Mouse (Mus musculus) CH12F3 (cell line): ENCODE measurements around the gene Hepacam2.

Experiments used
- in situ Hi-C: fragments of 300-500 bp; cut with MboI; formaldehyde crosslinking; loops from 2 replicates; pipeline ENCODE4 v1.14.3; 2020; ENCODE audit warnings: low sequenced_read_pairs

The Hepacam2 gene

DNA sequence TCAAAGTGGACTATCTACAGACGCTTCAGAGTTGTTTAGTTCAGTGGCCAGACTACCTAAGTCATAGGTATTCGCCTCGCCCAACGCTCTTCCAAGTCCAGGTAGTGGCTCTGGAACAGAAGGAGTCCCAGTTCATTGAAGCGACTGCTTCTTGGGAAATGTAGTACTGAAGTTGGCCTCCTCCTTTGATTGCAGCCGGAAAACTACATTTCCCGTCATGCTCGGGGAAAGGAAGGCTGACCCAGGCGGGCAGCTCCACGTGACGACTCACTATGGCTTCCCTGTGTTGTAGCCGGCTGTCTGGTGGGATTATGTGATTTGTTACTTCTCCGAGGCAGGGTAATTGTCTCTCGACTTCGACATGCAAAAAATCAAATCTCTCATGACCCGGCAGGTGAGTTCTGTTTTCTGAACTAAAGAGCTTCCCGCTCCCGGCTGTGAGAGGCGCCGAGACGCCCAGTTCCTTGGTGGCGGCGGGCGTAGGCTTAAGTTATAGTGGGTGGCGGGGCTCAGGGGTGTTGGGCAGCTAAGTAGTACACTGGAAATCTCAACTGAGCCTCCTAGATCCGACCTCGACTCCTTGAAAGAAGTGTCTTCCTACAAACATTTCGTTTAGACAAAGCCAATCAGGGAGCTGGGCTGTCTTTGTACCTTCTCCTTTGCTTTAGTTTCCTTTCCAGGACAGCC, at the start of gene Hepacam2, which contains the start of gene Vps50:
Gene Hepacam2 (minus strand): TSS at position 137 of the 687 bp plus-strand sequence.
Gene Vps50 (plus strand): TSS at position 221 of the 687 bp plus-strand sequence.
- in situ Hi-C loops: no loop called here

DNA sequence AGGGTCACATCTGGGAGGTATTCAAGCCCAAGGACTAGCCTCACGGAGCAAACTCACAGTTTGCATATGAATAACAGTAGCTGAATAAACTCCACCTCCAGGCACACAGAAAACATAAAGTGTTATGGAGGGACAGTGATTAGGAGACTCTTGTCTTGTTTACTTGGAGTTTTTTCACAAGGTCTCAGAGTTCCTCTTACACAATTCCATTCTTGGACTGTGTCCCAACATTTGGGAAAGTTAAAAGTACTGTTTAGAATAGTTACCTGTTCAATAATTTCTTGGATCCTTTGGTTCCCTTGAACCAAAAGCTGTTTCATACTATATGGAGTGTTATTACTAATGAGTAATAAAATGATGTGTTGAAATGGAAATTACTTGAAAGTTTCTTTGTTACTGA, 46.9 kb upstream of the Hepacam2 start:
- in situ Hi-C loops: no loop called here

DNA sequence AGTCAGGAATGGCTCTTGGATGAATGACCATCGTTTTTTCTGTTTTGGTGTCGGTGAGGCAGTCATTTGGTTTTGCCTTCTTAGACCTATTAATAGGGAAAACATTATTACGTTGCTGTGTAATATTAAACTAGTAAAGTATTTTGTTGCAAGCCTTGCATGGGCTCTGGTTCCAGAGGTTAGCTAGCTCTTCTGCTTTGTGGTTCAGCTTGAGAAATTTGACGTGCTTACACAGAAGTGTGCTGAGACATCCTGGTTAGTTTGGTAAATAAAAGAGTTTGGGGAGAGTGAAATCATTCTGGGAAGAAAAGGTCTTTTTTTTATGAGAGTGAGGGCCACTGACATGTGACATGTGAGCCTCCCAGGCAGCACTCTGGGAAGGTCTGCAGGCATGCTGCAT, 45.8 kb upstream of the Hepacam2 start:
- in situ Hi-C loops: no loop called here

DNA sequence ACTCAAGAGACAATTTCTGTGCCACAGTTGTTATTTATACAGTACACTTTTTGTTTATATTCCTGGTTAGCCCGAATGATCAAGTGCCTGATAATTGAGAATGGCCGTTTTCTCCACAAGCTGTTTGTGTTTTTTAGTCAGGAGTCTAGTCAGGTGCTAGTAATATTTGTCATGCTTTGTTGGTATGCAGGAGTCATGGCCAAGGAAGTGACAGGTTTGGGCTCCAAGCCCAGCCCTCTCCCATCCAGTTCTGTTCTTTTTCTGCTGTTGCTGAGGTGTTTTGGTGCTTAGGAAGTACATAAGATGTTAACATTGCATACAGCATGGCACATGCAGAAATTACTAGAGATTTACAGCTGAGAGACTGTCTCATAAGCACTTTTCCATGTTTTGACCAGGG, 41.4 kb upstream of the Hepacam2 start:
- in situ Hi-C loops: no loop called here

DNA sequence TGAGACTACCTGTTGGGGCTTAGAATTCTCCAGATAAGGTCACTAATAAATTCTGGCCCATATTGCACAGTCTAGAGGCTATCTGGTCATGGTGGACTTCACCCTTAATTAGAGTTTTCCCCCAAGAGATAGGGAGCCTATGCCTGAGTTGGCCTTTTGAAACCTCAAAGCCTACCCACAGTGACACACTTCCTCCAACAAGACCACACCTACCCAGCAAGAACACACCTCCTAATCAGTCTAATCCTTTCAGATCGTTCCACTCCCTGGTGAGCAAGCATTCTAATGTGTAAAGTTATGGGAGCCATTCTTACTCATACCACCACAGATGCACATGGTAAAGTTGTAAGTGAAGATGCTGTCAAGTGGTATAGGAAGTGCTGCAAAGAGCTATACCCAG, 38.0 kb upstream of the Hepacam2 start:
- in situ Hi-C loops: no loop called here

DNA sequence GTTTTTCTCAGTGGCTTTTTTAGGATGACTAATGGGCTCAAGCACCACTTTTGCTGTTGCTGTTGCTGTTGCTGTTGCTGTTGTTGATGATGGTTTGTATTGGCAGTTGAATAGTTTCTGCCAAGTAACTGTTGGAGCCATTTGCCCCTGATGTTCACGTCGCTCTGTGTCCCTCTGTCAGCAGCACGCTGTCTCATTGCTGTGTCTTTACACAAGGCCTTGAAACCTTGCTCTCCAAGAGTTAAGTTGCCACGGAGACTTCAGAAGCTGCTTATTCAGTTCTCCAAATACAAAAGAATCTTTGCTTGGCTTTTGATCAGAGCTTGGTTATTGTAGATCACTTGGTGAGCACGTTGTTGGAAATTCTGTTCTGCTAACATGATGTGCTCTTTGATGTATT, 33.3 kb upstream of the Hepacam2 start:
- in situ Hi-C loops: no loop called here

DNA sequence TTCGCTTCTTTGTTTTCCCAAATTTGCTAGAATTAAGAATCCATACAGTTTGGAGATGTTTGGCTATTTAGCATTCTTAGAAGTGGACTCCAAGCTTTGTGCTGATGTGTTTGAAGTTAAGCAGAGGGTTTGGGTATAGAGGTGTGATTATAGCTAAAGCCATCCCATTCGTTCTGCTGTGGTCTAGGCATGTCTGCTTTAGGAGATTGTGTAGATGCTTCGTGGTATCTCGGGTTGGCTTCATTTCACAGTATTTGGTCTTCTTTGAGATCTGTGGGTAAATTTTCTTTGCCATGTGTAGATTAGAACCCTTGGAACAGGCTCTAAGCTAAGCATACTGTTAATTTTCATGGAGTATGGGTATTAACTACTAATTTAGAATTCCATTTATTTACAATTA, 30.1 kb upstream of the Hepacam2 start:
- in situ Hi-C loops: no loop called here

DNA sequence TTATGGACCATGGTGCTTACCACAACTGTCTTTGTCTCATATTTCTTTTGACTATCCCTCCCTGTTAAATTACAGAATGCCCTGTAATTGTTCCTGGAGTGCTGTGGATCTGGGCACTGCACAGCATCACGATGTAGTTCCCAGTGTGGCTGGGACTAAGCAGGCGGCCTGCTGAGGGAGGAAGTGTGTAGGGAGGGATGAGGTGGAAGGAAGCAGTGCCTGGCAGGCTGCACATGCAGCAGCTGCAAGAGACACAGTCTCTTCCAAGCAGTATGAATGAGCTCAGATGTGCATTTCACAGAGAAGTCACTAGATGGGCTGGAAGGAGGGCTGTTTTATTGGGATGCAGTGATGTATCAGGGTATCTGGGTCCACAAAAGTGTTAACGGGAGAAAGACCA, 14.5 kb upstream of the Hepacam2 start:
- in situ Hi-C loops: loop anchor here (25.0 kb wide), 1 partner anchor 1025 kb away; no protein-coding TSS in a partner anchor

DNA sequence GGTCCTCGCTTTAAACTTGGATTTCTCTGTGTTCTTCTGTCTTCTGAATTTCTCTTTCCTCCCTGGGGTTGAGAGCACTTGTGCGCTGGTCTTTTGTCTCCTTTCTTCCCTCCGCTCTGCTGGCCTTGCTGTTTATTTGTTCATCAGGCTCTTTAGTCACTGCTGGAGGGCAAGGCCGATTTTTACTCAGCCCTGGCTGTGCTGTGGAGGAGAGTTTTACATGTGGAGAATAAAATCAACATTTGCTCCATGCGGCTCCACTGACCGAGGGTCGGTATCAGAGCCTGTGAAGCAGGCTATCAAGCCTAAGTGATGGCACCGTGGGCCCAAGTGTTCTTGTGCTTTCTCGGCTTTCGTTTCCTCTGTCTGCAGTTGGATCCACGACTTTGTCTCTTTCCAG, 13.5 kb upstream of the Hepacam2 start:
- in situ Hi-C loops: loop anchor here (25.0 kb wide), 1 partner anchor 1026 kb away; no protein-coding TSS in a partner anchor

DNA sequence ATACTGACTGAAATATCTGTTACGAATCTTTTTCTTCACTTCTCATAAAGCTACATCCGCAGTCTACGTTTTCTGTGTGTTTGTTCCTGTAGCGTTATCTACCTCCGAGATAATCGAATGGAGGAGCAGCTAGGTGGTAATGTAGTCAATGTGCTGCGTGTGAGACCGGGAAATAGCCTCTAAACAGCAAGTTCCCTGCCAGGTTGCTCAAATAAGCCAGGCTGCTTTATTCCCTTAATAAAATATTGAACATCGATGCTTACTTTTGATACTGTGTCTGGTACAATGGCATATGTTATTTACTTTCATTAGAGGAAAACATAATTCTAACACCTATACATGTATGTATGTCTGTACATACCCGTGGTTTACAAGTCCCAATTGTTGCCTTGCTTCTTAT, 13.0 kb upstream of the Hepacam2 start:
- in situ Hi-C loops: loop anchor here (25.0 kb wide), 1 partner anchor 1026 kb away; no protein-coding TSS in a partner anchor

DNA sequence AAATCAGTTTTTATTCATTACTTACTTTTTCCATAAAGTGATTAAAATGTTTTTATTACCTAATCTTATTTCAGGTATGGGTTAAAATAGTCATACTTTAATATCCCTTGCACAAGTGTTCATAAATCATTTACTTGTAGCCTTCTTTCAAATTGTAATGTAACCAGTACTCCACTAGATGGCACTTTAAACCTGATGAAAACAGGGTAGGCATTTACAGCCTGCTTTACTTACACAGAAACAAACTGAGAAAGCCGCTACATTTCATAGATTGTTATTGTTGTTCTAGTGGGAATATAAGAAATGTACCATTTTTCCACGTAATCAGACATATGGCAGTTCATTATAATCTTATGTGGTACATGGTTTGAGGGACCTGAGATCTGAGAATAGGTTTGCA, 11.7 kb upstream of the Hepacam2 start:
- in situ Hi-C loops: loop anchor here (10.0 to 25.0 kb wide), 2 partner anchors 235 to 1028 kb away; no protein-coding TSS in a partner anchor

DNA sequence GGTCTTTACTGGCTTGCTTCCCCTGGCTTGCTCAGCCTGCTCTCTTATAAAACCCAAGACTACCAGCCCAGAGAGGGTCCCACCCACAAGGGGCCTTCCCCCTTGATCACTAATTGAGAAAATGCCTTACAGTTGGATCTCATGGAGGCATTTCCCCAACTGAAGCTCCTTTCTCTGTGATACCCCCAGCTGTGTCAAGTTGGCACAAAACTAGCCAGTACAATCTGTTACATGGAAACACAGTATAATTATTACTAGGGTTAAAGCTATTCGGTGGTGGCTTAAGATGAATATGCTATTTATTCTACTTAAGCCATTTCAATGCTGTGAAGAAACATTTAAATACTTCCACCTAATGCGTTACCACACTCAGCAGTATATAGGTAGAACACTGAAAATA, 10.1 kb upstream of the Hepacam2 start:
- in situ Hi-C loops: loop anchor here (10.0 to 25.0 kb wide), 2 partner anchors 237 to 1029 kb away; no protein-coding TSS in a partner anchor

DNA sequence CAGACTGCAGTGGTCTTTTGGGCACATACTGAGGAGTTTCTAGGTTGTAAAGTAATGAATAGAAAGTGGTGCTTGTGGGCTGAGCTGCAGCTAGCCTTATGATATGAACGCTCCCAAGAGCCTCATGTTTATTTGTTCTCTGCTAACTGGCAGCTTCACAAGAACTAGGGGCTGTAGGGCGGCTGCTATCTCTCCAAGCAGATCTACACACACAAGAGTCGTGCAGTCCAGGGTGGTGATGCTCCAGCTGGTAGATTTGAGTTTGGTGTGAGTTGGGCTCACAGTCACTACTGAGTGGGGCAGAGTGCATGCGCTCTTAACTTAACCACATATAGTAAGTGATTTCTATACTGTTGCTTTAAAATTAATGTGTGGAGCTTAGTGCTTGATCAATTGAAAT, 9.0 kb upstream of the Hepacam2 start:
- in situ Hi-C loops: loop anchor here (10.0 to 25.0 kb wide), 2 partner anchors 238 to 1030 kb away; no protein-coding TSS in a partner anchor

DNA sequence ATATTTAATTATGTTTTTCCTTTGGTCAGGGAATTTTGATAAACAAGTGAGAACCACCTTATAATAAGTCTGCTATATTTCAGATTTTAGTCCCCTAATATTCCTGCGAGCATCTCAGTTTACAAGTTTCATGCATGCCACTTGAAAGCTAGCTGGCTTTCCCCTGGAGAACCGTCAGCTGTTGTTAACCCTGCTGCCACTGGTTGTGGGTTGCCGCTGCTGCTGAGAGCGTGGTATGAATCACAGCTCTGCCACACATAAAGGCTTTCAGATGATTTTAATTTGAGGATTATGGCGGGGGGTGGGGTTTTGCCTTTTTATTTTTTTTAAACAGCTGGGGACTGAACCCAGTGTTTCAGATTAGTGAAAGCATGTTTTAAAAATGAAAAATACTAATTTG, 7.2 kb upstream of the Hepacam2 start:
- in situ Hi-C loops: loop anchor here (10.0 to 25.0 kb wide), 2 partner anchors 240 to 1032 kb away; no protein-coding TSS in a partner anchor

DNA sequence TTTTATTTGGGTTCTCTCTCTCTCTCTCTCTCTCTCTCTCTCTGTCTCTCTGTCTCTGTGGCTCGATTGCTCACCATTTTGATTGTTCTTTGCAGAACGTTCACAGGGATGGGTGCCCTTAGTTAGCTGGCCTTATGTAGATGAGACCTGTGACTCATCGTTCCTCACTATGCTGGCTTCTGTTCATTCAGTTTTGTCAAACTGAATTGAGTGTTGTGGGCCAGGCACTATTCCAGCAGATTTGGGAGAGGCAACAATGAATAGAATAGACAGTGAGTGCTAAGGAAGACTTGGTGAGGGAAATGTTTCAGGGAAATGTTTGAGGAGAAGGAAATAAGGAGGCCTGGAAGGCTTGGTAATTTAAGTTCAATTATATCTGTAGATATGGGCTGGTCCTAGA, 2.2 kb upstream of the Hepacam2 start:
- in situ Hi-C loops: loop anchor here (10.0 to 25.0 kb wide), 2 partner anchors 245 to 1037 kb away; no protein-coding TSS in a partner anchor

DNA sequence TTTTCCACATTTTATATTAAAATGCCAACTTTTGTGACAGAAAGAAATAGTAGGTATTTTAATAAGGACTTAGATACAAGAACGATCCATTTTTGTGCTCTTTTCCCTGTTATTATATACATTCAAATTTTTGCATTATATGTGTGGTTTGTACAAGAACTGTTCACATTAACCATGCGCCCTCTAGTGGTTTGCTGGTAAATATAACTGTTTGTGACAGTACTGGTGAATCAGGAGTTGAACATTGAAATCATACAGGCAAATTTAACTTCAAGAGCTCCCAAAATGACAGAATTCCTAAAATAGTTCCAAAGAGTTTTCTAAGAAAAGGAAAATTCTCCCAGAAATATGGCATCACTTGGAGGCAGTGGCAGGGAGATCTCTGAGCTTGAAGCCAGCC, 1.9 kb downstream of the Hepacam2 start:
- in situ Hi-C loops: no loop called here

DNA sequence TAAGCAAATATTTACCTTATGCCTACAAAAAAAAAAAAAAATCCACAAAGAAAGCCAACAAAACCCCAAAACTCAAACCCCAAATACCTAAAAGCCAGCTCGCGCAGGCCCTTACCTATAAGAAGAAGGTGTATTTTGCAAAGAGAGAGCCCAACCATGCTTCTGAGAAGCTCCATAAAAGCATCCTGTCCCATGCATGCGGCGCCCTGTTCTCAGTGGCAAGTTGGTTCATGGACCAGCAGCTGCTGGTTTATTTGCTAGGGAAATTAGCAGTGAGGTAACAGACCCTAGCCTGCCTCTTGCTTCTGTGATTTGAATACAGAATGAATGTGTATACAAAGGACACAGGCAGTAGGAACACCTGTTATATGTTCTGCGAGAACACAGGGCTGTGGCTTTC, 3.8 kb downstream of the Hepacam2 start:
- in situ Hi-C loops: no loop called here

DNA sequence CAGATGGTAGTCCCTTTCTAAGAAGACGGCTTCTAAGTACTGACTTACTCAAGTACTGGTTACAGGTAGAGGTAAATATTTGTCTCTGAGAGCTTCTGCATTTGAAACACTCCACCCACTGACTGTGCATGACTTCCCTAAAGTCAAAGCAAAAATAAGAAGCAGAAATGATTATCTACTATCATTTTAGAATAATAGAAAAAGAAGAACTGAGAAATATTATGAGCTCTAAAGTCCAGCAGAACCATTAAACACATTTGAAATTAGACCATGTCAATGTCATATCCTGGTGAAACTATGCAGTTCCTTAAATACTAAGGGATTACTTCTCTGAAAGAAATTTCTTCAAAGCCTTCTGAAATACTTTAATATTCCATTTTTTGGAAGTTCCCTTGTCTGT, 10.7 kb downstream of the Hepacam2 start:
- in situ Hi-C loops: no loop called here

DNA sequence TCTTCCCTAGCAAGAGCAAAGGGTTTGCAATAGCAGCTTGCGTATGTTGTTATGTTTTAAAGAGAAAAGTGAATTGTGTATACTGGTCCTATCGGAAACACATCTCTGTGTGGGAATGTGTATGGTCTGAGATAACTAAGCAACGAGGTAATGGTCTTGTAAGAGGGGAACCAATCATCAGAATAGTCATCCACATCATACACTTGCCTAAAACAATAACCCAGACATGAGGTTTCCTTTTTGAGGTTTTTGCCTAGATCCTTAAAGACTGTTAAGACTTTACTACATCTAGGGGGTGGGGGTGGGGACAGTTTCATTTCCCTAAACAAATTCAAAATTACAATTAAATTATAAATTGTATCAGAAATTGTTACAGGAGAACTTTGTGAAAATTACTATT, 13.0 kb downstream of the Hepacam2 start:
- in situ Hi-C loops: no loop called here

DNA sequence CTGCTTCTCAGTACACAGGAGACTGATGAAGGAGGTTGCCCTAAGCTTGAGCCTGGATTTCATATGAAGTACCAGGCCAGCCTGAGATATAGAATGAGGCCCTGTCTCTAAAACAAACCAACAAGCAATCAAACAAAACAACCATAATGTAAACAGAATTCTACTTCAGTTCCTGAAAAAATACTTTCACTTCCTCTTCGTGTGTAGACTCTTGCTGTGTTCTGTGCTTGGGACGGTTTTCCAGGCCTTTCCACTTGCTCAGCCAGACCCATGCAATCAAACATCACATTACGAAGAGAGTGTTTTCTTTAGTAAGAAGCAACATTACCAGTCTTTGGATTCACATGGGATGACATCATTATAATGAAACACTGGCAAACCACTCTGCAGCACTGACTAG, 16.4 kb downstream of the Hepacam2 start:
- in situ Hi-C loops: no loop called here

DNA sequence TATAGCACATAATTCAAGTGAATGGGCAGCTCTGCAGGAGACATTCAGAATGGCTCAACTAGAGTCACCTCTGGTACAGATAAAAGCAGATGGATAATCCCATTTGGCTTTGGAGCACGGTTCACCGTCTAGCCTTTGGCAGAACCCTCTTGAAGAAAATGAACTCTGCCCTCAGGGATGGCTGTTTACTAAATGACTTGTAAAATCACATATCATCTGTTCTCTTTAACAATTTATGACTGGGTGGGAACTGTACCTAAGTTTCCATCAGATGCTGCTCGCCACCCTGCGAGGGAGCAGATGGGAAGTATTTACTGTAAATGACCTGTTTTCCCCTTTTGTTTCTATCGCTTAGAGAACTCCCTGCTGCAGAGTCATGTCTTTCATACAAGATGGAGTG, 18.2 kb downstream of the Hepacam2 start:
- in situ Hi-C loops: no loop called here

DNA sequence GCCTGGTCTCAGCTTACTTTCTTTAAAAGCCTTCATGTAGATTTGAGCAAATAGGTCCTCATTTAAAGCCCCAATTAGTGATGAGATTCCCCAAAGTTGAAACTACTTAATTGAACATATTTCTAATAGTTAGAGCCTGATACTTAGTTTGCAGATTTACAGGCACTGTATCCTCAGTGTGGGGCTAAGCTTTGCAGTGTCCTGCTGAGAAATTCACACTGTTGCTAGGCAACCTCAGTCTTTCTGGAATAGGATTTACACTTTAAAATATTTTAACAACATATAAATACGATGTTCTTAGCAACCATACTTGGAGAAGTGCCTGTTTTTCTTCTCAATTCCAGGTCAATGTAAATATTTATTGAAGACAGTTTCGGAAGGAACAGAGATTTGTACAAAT, 21.8 kb downstream of the Hepacam2 start:
- in situ Hi-C loops: no loop called here

DNA sequence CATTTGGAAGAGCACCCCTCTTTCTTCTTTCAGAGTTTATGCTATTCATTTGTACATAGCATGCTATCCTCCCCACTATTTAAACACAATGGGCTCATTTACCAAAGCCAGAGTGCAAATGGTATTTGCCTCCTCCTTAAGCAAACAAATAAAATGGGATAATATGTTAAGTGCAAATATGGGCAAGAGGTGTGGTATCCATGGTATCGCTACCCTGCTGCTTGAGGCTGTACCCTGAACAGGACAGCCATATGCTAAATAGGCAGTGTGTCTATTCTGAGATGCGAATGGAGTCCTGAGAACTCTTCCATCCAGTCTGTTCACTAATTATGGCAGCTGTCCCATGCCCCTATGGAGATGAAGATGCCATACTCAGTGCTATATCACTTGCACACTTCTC, 27.4 kb downstream of the Hepacam2 start:
- in situ Hi-C loops: no loop called here
